Mouse (Mus musculus) hindbrain, embryonic 12.5 days (tissue): Measurements from ENCODE around the gene Sft2d2. TPM values are rescaled to one million over a fixed set of nuclear protein-coding genes. Genes with fewer than 3 reads are reported as not detected.

Source experiments
- ATAC-seq: fragments of 200-750 bp; cut with Nextera tagmentation; 2 replicates; pipeline ENCODE4 v1.8.0; 2017; ENCODE audit warnings: moderate TSS enrichment; ENCODE audit not compliant: low FRiP score
- H3K27ac ChIP-seq: fragments of 300-500 bp; sonication (generic); 2 replicates; pipeline ENCODE4 v1.5.1; 2016; ENCODE audit warnings: mild to moderate bottlenecking
- H3K27me3 ChIP-seq: fragments of 300-500 bp; sonication (generic); 2 replicates; pipeline ENCODE4 v1.6.1; 2016; ENCODE audit warnings: mild to moderate bottlenecking
- H3K36me3 ChIP-seq: fragments of 300-500 bp; sonication (generic); 2 replicates; pipeline ENCODE4 v1.6.1; 2016; ENCODE audit warnings: mild to moderate bottlenecking
- H3K4me1 ChIP-seq: fragments of 300-500 bp; sonication (generic); 2 replicates; pipeline ENCODE4 v1.6.1; 2016
- H3K4me2 ChIP-seq: fragments of 300-500 bp; sonication (generic); replicated peaks from 2 replicates; pipeline ENCODE4 v1.6.1; 2016; ENCODE audit warnings: mild to moderate bottlenecking
- H3K4me3 ChIP-seq: fragments of 300-500 bp; sonication (generic); 2 replicates; pipeline ENCODE4 v1.5.1; 2016; ENCODE audit warnings: mild to moderate bottlenecking
- H3K9ac ChIP-seq: fragments of 300-500 bp; sonication (generic); 2 replicates; pipeline ENCODE4 v1.6.1; 2016; ENCODE audit warnings: mild to moderate bottlenecking, moderate library complexity
- H3K9me3 ChIP-seq: fragments of 300-500 bp; sonication (generic); replicated peaks from 2 replicates; pipeline ENCODE4 v1.6.1; 2016; ENCODE audit warnings: mild to moderate bottlenecking
- WGBS: fragments of 180-500 bp; shearing (Covaris S2); methylation state at CpG from one replicate; pipeline ENCODE4 v1.1.7; 2016; 5-methylcytosine and 5-hydroxymethylcytosine counted together
- polyA plus RNA-seq: library from polyadenylated mRNA; unstranded; fragments of >200 nt; fragmentation: Nextera tagmentation; extraction: Ambion mirVana; gene quantifications from 2 replicates; pipeline ENCODE4 v1.2.1, GENCODE M21; 2016

Gene Sft2d2
- polyA plus RNA-seq, 1 experiment from 2014 or later: 14.4 TPM

GRCm38 (mm10) chr1:165188806-165189580 lies 5.2 kb downstream of the Sft2d2 start:
- H3K27me3 ChIP-seq: peaks cover 11% of the 10 kb centered on the region; the same call in 1 of the 2 replicates
- no peaks in the 10 kb centered on the region for H3K36me3 ChIP-seq
- 82% methylated on average over 10 of the region's 10 CpGs for WGBS
- H3K4me2 ChIP-seq: no peak overlapping the region
- no peak for ATAC-seq
- no peak overlapping the region for H3K4me3 ChIP-seq
- H3K27ac ChIP-seq: no peak overlapping the region
- no peaks in the 10 kb centered on the region for H3K9me3 ChIP-seq
- H3K9ac ChIP-seq: no peak overlapping the region
- peaks cover 5% of the 10 kb centered on the region for H3K4me1 ChIP-seq

- Histone ChIP-seq H3K27ac (no peak overlapping the region), H3K4me2 (no peak overlapping the region), H3K9me3 (no peaks in the 10 kb centered on the region), H3K4me3 (no peak overlapping the region), H3K27me3 (no peaks in the 10 kb centered on the region), H3K9ac (no peak overlapping the region), H3K36me3 (no peaks in the 10 kb centered on the region), H3K4me1 (no peaks in the 10 kb centered on the region; the same call in 1 of the 2 replicates)
- no peak for ATAC-seq
- WGBS: 54% methylated on average over 5 of the region's 5 CpGs
These were observed 6.9 kb downstream of the Sft2d2 start for GRCm38 (mm10) chr1:165187357-165187756.

- Histone ChIP-seq H3K4me1 (no peaks in the 10 kb centered on the region; the same call in 1 of the 2 replicates), H3K9me3 (no peaks in the 10 kb centered on the region), H3K27ac (no peak overlapping the region), H3K4me2 (no peak overlapping the region), H3K36me3 (no peaks in the 10 kb centered on the region), H3K27me3 (no peaks in the 10 kb centered on the region), H3K4me3 (no peak overlapping the region), H3K9ac (no peak overlapping the region)
- ATAC-seq: no peak
- WGBS: 80% methylated on average over 12 of the region's 12 CpGs
These were observed 7.7 kb downstream of the Sft2d2 start for GRCm38 (mm10) chr1:165186491-165186890.

- no peak for ATAC-seq
- Histone ChIP-seq H3K27ac (no peak overlapping the region), H3K9ac (no peak overlapping the region), H3K36me3 (no peaks in the 10 kb centered on the region), H3K4me3 (no peak overlapping the region), H3K9me3 (no peaks in the 10 kb centered on the region), H3K4me2 (no peak overlapping the region), H3K4me1 (no peaks in the 10 kb centered on the region; the same call in 1 of the 2 replicates), H3K27me3 (no peaks in the 10 kb centered on the region)
- 70% methylated on average over 7 of the region's 7 CpGs for WGBS
These were observed 9.1 kb downstream of the Sft2d2 start for GRCm38 (mm10) chr1:165185116-165185515.

GRCm38 (mm10) chr1:165184178-165184577 lies 10.1 kb downstream of the Sft2d2 start:
- WGBS: 91% methylated on average over 3 of the region's 3 CpGs
- Histone ChIP-seq H3K27me3 (no peaks in the 10 kb centered on the region), H3K36me3 (no peaks in the 10 kb centered on the region), H3K4me1 (no peaks in the 10 kb centered on the region; the same call in 1 of the 2 replicates), H3K4me3 (no peak overlapping the region), H3K9me3 (no peaks in the 10 kb centered on the region), H3K4me2 (no peak overlapping the region), H3K27ac (no peak overlapping the region), H3K9ac (no peak overlapping the region)
- ATAC-seq: no peak

- Histone ChIP-seq H3K4me2 (no peak overlapping the region), H3K27me3 (no peaks in the 10 kb centered on the region), H3K4me1 (no peaks in the 10 kb centered on the region; the same call in 1 of the 2 replicates), H3K9ac (no peak overlapping the region), H3K9me3 (no peaks in the 10 kb centered on the region), H3K4me3 (no peak overlapping the region), H3K36me3 (no peaks in the 10 kb centered on the region), H3K27ac (no peak overlapping the region)
- no peak for ATAC-seq
- 78% methylated on average over 6 of the region's 6 CpGs for WGBS
These were observed 10.8 kb downstream of the Sft2d2 start for GRCm38 (mm10) chr1:165183400-165183799.

GRCm38 (mm10) chr1:165179321-165179720 lies 14.9 kb downstream of the Sft2d2 start:
- H3K4me3 ChIP-seq: no peak overlapping the region
- H3K9ac ChIP-seq: no peak overlapping the region
- ATAC-seq: no peak
- H3K27ac ChIP-seq: no peak overlapping the region
- 88% methylated on average over 5 of the region's 5 CpGs for WGBS
- no peaks in the 10 kb centered on the region for H3K27me3 ChIP-seq
- H3K9me3 ChIP-seq: no peaks in the 10 kb centered on the region
- H3K4me1 ChIP-seq: no peaks in the 10 kb centered on the region
- no peaks in the 10 kb centered on the region for H3K36me3 ChIP-seq
- no peak overlapping the region for H3K4me2 ChIP-seq

- Histone ChIP-seq H3K4me1 (no peaks in the 10 kb centered on the region), H3K27ac (no peak overlapping the region), H3K4me2 (no peak overlapping the region), H3K4me3 (no peak overlapping the region), H3K9ac (no peak overlapping the region), H3K27me3 (no peaks in the 10 kb centered on the region), H3K9me3 (no peaks in the 10 kb centered on the region), H3K36me3 (no peaks in the 10 kb centered on the region)
- 82% methylated on average over 6 of the region's 6 CpGs for WGBS
- ATAC-seq: no peak
These were observed 16.2 kb downstream of the Sft2d2 start for GRCm38 (mm10) chr1:165178075-165178474.

- 61% methylated on average over 9 of the region's 9 CpGs for WGBS
- Histone ChIP-seq H3K9ac (no peak overlapping the region), H3K4me1 (no peaks in the 10 kb centered on the region), H3K27me3 (no peaks in the 10 kb centered on the region), H3K4me2 (no peak overlapping the region), H3K9me3 (no peaks in the 10 kb centered on the region), H3K27ac (no peak overlapping the region), H3K36me3 (no peaks in the 10 kb centered on the region), H3K4me3 (no peak overlapping the region)
- no peak for ATAC-seq
These were observed 20.1 kb downstream of the Sft2d2 start for GRCm38 (mm10) chr1:165174059-165174616.

GRCm38 (mm10) chr1:165171277-165171676 lies 23.0 kb downstream of the Sft2d2 start:
- no peak for ATAC-seq
- 81% methylated on average over 8 of the region's 8 CpGs for WGBS
- no peak overlapping the region for H3K4me3 ChIP-seq
- H3K27ac ChIP-seq: no peak overlapping the region
- H3K4me2 ChIP-seq: no peak overlapping the region
- H3K9me3 ChIP-seq: no peaks in the 10 kb centered on the region
- no peaks in the 10 kb centered on the region for H3K27me3 ChIP-seq
- H3K4me1 ChIP-seq: no peaks in the 10 kb centered on the region
- no peak overlapping the region for H3K9ac ChIP-seq
- no peaks in the 10 kb centered on the region for H3K36me3 ChIP-seq

GRCm38 (mm10) chr1:165170157-165170556 lies 24.1 kb downstream of the Sft2d2 start:
- ATAC-seq: no peak
- Histone ChIP-seq H3K4me3 (no peak overlapping the region), H3K36me3 (no peaks in the 10 kb centered on the region), H3K4me1 (no peaks in the 10 kb centered on the region), H3K9ac (no peak overlapping the region), H3K27ac (no peak overlapping the region), H3K4me2 (no peak overlapping the region), H3K9me3 (no peaks in the 10 kb centered on the region), H3K27me3 (no peaks in the 10 kb centered on the region)
- WGBS: 82% methylated on average over 5 of the region's 5 CpGs

GRCm38 (mm10) chr1:165169462-165169861 lies 24.8 kb downstream of the Sft2d2 start:
- Histone ChIP-seq H3K9me3 (no peaks in the 10 kb centered on the region), H3K9ac (no peak overlapping the region), H3K4me2 (no peak overlapping the region), H3K27ac (no peak overlapping the region), H3K27me3 (no peaks in the 10 kb centered on the region), H3K36me3 (no peaks in the 10 kb centered on the region), H3K4me1 (no peaks in the 10 kb centered on the region), H3K4me3 (no peak overlapping the region)
- no peak for ATAC-seq
- WGBS: 85% methylated on average over 3 of the region's 3 CpGs

- Histone ChIP-seq H3K9me3 (no peaks in the 10 kb centered on the region), H3K4me3 (no peak overlapping the region), H3K4me2 (no peak overlapping the region), H3K27me3 (no peaks in the 10 kb centered on the region), H3K36me3 (no peaks in the 10 kb centered on the region), H3K27ac (no peak overlapping the region), H3K9ac (no peak overlapping the region), H3K4me1 (no peaks in the 10 kb centered on the region)
- 82% methylated on average over 6 of the region's 6 CpGs for WGBS
- ATAC-seq: no peak
These were observed 29.3 kb downstream of the Sft2d2 start for GRCm38 (mm10) chr1:165164920-165165319.
